ENCODE assay signal across 10 mouse cellular contexts in genomic region chr12:112012511-112013270, GRCm38 (mm10). TPM values are rescaled to one million over a fixed set of nuclear protein-coding genes. Genes with fewer than 3 reads are reported as not detected.
A peak's percentile ranks its signal among the peaks of the same experiment; 100 is the strongest.
DNase-seq lines count a peak whose midpoint lies in the region; ATAC-seq lines count a peak whose summit lies in the region.
"Had no signal": no experiment of that assay in that cellular context is flagged by ENCODE, and none has a peak within 500 bp of the region (broad histone marks: within the 10 kb centered on the region; RNA-seq: fewer than 3 reads in every experiment).

No protein-coding gene starts in this region.

- no peak overlapping the region for H3K4me3 ChIP-seq in lung, embryonic 16.5 days (ENCODE audit: low read length)
- peak overlapping the region; percentile 14; the same call in 1 of the 2 replicates for H3K4me3 ChIP-seq in hindbrain, embryonic 11.5 days (ENCODE audit: low read depth, low read length)
- peak overlapping the region; percentile 21 for H3K4me3 ChIP-seq in limb, embryonic 13.5 days
- no peak overlapping the region for H3K4me3 ChIP-seq in stomach, embryonic 14.5 days (ENCODE audit: low read depth, low read length)

- no peaks in the 10 kb centered on the region for H3K4me1 ChIP-seq in lung, embryonic 16.5 days (replicated peaks; ENCODE audit: control insufficient read depth, insufficient read depth, low read length)
- no peaks in the 10 kb centered on the region for H3K4me1 ChIP-seq in hindbrain, embryonic 11.5 days (replicated peaks; ENCODE audit: control insufficient read depth, insufficient read depth, low read length)
- peaks cover 14% of the 10 kb centered on the region for H3K4me1 ChIP-seq in limb, embryonic 13.5 days
- H3K4me1 ChIP-seq in stomach, embryonic 14.5 days (ENCODE audit: control insufficient read depth, insufficient read depth, low read length) = 0 out of 2 replicates have a peak, but pooled peaks cover 2% of the 10 kb centered on the region

- H3K36me3 ChIP-seq in lung, embryonic 16.5 days (ENCODE audit: control insufficient read depth, insufficient read depth, low read length) = no peaks in the 10 kb centered on the region
- no peaks in the 10 kb centered on the region for H3K36me3 ChIP-seq in hindbrain, embryonic 11.5 days (ENCODE audit: control insufficient read depth, insufficient read depth, low read length)
- H3K36me3 ChIP-seq in limb, embryonic 13.5 days = no peaks in the 10 kb centered on the region
- H3K36me3 ChIP-seq in stomach, embryonic 14.5 days (ENCODE audit: control insufficient read depth, insufficient read depth, low read length) = no peaks in the 10 kb centered on the region

- DNase-seq in lung, postnatal 25 days (ENCODE audit: low spot score) = no peak
- peak; percentile 72 for DNase-seq in hindbrain, embryonic 11.5 days (ENCODE audit: low spot score)
- DNase-seq in frontal cortex, postnatal 10 days (ENCODE audit: low spot score in 2 of 2) = no peak
- no peak for DNase-seq in gastrocnemius, adult 18-20 months (ENCODE audit: low spot score)
- no peak for DNase-seq in ovary, postnatal 36 days (ENCODE audit: low spot score)
- DNase-seq: cerebellum, adult 2 months had no signal

- no peak overlapping the region for H3K27ac ChIP-seq in lung, embryonic 16.5 days (ENCODE audit: low read length)
- H3K27ac ChIP-seq in hindbrain, embryonic 11.5 days (ENCODE audit: low read depth, low read length) = peak overlapping the region; percentile 67
- no peak overlapping the region for H3K27ac ChIP-seq in limb, embryonic 13.5 days
- H3K27ac ChIP-seq in stomach, embryonic 14.5 days (ENCODE audit: low read length) = no peak overlapping the region

- H3K9ac ChIP-seq in lung, embryonic 16.5 days (ENCODE audit: low read length) = no peak overlapping the region
- 0 out of 2 replicates have a peak overlapping the region, but pooled peaks have one; percentile 23 for H3K9ac ChIP-seq in hindbrain, embryonic 11.5 days (ENCODE audit: low read depth, low read length)
- no peak overlapping the region for H3K9ac ChIP-seq in limb, embryonic 13.5 days
- H3K9ac ChIP-seq in stomach, embryonic 14.5 days (replicated peaks; ENCODE audit: low read depth, low read length) = no peak overlapping the region

- H3K27me3 ChIP-seq in lung, embryonic 16.5 days (ENCODE audit: control insufficient read depth, insufficient read depth, low read depth, low read length) = no peaks in the 10 kb centered on the region
- H3K27me3 ChIP-seq in hindbrain, embryonic 11.5 days (ENCODE audit: control insufficient read depth, insufficient read depth, low read length) = no peaks in the 10 kb centered on the region
- H3K27me3 ChIP-seq in limb, embryonic 13.5 days = no peaks in the 10 kb centered on the region
- H3K27me3 ChIP-seq in stomach, embryonic 14.5 days (ENCODE audit: control insufficient read depth, insufficient read depth, low read length) = no peaks in the 10 kb centered on the region

- no peaks in the 10 kb centered on the region for H3K9me3 ChIP-seq in lung, embryonic 16.5 days (ENCODE audit: control insufficient read depth, low read length)
- H3K9me3 ChIP-seq in hindbrain, embryonic 11.5 days (ENCODE audit: control insufficient read depth, low read length) = no peaks in the 10 kb centered on the region
- H3K9me3 ChIP-seq in limb, embryonic 13.5 days = peaks cover 4% of the 10 kb centered on the region; the same call in 1 of the 2 replicates
- H3K9me3 ChIP-seq in stomach, embryonic 14.5 days (ENCODE audit: control insufficient read depth, low read depth, low read length) = no peaks in the 10 kb centered on the region

- 0 out of 2 replicates have a peak, but pooled peaks have one; percentile 45 for ATAC-seq in lung, embryonic 16.5 days (ENCODE audit: low read depth)
- ATAC-seq in hindbrain, embryonic 11.5 days (ENCODE audit: low FRiP score) = peak; percentile 93
- peak; percentile 78 for ATAC-seq in limb, embryonic 13.5 days (ENCODE audit: low FRiP score, low read depth)
- peak; percentile 75; the same call in 1 of the 2 replicates for ATAC-seq in stomach, embryonic 14.5 days (ENCODE audit: insufficient number of reproducible peaks, insufficient read depth, low FRiP score, low read depth)

- 43% methylated on average over 12 of the region's 12 CpGs for WGBS in lung, embryonic 16.5 days
- WGBS in hindbrain, embryonic 11.5 days = 28% methylated on average over 12 of the region's 12 CpGs
- 38% methylated on average over 12 of the region's 12 CpGs for WGBS in limb, embryonic 13.5 days
- WGBS in stomach, embryonic 14.5 days = 37% methylated on average over 12 of the region's 12 CpGs

- no peak overlapping the region; the same call in 1 of the 2 replicates for H3K4me2 ChIP-seq in lung, embryonic 16.5 days (ENCODE audit: low read depth, low read length)
- peak overlapping the region; percentile 39 for H3K4me2 ChIP-seq in hindbrain, embryonic 11.5 days (replicated peaks; ENCODE audit: low read depth, low read length)
- H3K4me2 ChIP-seq in limb, embryonic 13.5 days (replicated peaks) = peak overlapping the region; percentile 55
- H3K4me2 ChIP-seq in stomach, embryonic 14.5 days (replicated peaks; ENCODE audit: low read depth, low read length) = peak overlapping the region; percentile 15; the same call in 1 of the 2 replicates

RNA-seq across cellular contexts. Expression of gene Rd3l, which starts 31.6 kb away (rescaled TPM):
- polyA plus RNA-seq in lung, embryonic 16.5 days (2015; fragmentation: Nextera tagmentation; extraction: Ambion mirVana) = not detected in 2 replicates
- not detected in 2 replicates for polyA plus RNA-seq in hindbrain, embryonic 11.5 days (2014; fragmentation: Nextera tagmentation; extraction: Ambion mirVana)
- polyA plus RNA-seq in limb, embryonic 13.5 days (2015; fragmentation: Nextera tagmentation; extraction: Ambion mirVana) = not detected in 2 replicates
- polyA plus RNA-seq in stomach, embryonic 14.5 days (2014; fragmentation: Nextera tagmentation; extraction: Ambion mirVana) = not detected in 2 replicates
- not detected for total RNA-seq in gastrocnemius, adult 18-20 months (2021)
- polyA plus RNA-seq: small intestine, adult 2 months had no signal

RNA-seq across cellular contexts. Expression of gene Tdrd9, which starts 41.3 kb away (rescaled TPM):
- 0.18 and 0.23 TPM in 2 replicates for polyA plus RNA-seq in lung, embryonic 16.5 days (2015; fragmentation: Nextera tagmentation; extraction: Ambion mirVana)
- polyA plus RNA-seq in hindbrain, embryonic 11.5 days (2014; fragmentation: Nextera tagmentation; extraction: Ambion mirVana) = 0.37 and 0.81 TPM in 2 replicates
- 0.68 and 0.98 TPM in 2 replicates for polyA plus RNA-seq in limb, embryonic 13.5 days (2015; fragmentation: Nextera tagmentation; extraction: Ambion mirVana)
- polyA plus RNA-seq in stomach, embryonic 14.5 days (2014; fragmentation: Nextera tagmentation; extraction: Ambion mirVana) = 0.22 TPM in 1 of 2 replicates, not detected in the other
- under 1 TPM in 1 of 2 experiments, not detected in 1; 0.59 TPM for total RNA-seq in gastrocnemius, adult 18-20 months (2021)

RNA-seq across cellular contexts. Expression of gene Atp5mpl, which starts 45.9 kb away (rescaled TPM):
- 621 and 663 TPM in 2 replicates for polyA plus RNA-seq in lung, embryonic 16.5 days (2015; fragmentation: Nextera tagmentation; extraction: Ambion mirVana)
- polyA plus RNA-seq in hindbrain, embryonic 11.5 days (2014; fragmentation: Nextera tagmentation; extraction: Ambion mirVana) = 582 and 583 TPM in 2 replicates
- 622 and 628 TPM in 2 replicates for polyA plus RNA-seq in limb, embryonic 13.5 days (2015; fragmentation: Nextera tagmentation; extraction: Ambion mirVana)
- 681 and 750 TPM in 2 replicates for polyA plus RNA-seq in stomach, embryonic 14.5 days (2014; fragmentation: Nextera tagmentation; extraction: Ambion mirVana)
- 100 to 1,000 TPM; 702 to 761 TPM for total RNA-seq in gastrocnemius, adult 18-20 months (2021)

Comparison
In these comparisons a context has a peak if more than half of its experiments do, and no peak if none do; other contexts are left out.
1. H3K4me3 ChIP-seq: peak in hindbrain, embryonic 11.5 days (single experiment) and limb, embryonic 13.5 days (single experiment); none in lung, embryonic 16.5 days (single experiment) and stomach, embryonic 14.5 days (single experiment).
2. Peak in every context shown above with its lines, with median percentiles within 50 percentile points of each other: ATAC-seq.